Mouse (Mus musculus) midbrain, embryonic 12.5 days (tissue): Measurements from ENCODE around the gene Tbx10. TPM values are rescaled to one million over a fixed set of nuclear protein-coding genes. Genes with fewer than 3 reads are reported as not detected.
"Not testable (repeated sequence)": the region's sequence is repeated elsewhere in the genome, so short reads cannot be mapped to it uniquely, and the experiment has no call there.

Experiments
- ATAC-seq: fragments of 200-750 bp; cut with Nextera tagmentation; 2 replicates; pipeline ENCODE4 v1.8.0; 2017; ENCODE audit warnings: low read depth, moderate TSS enrichment, moderate library complexity; ENCODE audit not compliant: low FRiP score
- H3K27ac ChIP-seq: fragments of 300-500 bp; sonication (generic); replicated peaks from 2 replicates; pipeline ENCODE4 v1.5.1; 2016; ENCODE audit warnings: mild to moderate bottlenecking
- H3K27me3 ChIP-seq: fragments of 300-500 bp; sonication (generic); 2 replicates; pipeline ENCODE4 v1.6.1; 2016; ENCODE audit warnings: mild to moderate bottlenecking
- H3K36me3 ChIP-seq: fragments of 300-500 bp; sonication (generic); 2 replicates; pipeline ENCODE4 v1.6.1; 2016
- H3K4me1 ChIP-seq: fragments of 300-500 bp; sonication (generic); 2 replicates; pipeline ENCODE4 v1.6.1; 2016
- H3K4me2 ChIP-seq: fragments of 300-500 bp; sonication (generic); replicated peaks from 2 replicates; pipeline ENCODE4 v1.6.1; 2016; ENCODE audit warnings: mild to moderate bottlenecking, moderate library complexity
- H3K4me3 ChIP-seq: fragments of 300-500 bp; sonication (generic); 2 replicates; pipeline ENCODE4 v1.5.1; 2016; ENCODE audit warnings: mild to moderate bottlenecking
- H3K9ac ChIP-seq: fragments of 300-500 bp; sonication (generic); replicated peaks from 2 replicates; pipeline ENCODE4 v1.6.1; 2016; ENCODE audit warnings: mild to moderate bottlenecking, moderate library complexity
- H3K9me3 ChIP-seq: fragments of 300-500 bp; sonication (generic); 2 replicates; pipeline ENCODE4 v1.6.1; 2016; ENCODE audit warnings: mild to moderate bottlenecking
- WGBS: fragments of 180-500 bp; shearing (Covaris S2); methylation state at CpG from one replicate; pipeline ENCODE4 v1.1.7; 2016; 5-methylcytosine and 5-hydroxymethylcytosine counted together
- polyA plus RNA-seq: library from polyadenylated mRNA; unstranded; fragments of >200 nt; fragmentation: Nextera tagmentation; extraction: Ambion mirVana; gene quantifications from 2 replicates; pipeline ENCODE4 v1.2.1, GENCODE M21; 2016

Gene Tbx10
- polyA plus RNA-seq, 1 experiment from 2014 or later, result not detected

GRCm38 (mm10) chr19:3958470-3958869, 34.1 kb upstream of the Tbx10 start, which contains the start of gene Aldh3b3:
Gene Aldh3b3, plus strand, starts transcription at chr19:3958645.
- ATAC-seq, result no peak
- Histone ChIP-seq H3K4me1 (no peaks in the 10 kb centered on the region), H3K9me3 (no peaks in the 10 kb centered on the region), H3K27ac (no peak within 1 kb of the TSS), H3K9ac (no peak within 1 kb of the TSS), H3K27me3 (no peaks in the 10 kb centered on the region), H3K4me3 (no peak within 1 kb of the TSS), H3K36me3 (no peaks in the 10 kb centered on the region), H3K4me2 (no peak within 1 kb of the TSS)
- 79% methylated on average over 4 of the region's 4 CpGs for WGBS

- H3K9me3 ChIP-seq, result no peaks in the 10 kb centered on the region
- no peak overlapping the region for H3K4me2 ChIP-seq
- no peaks in the 10 kb centered on the region for H3K36me3 ChIP-seq
- H3K27ac ChIP-seq, result no peak overlapping the region
- H3K4me1 ChIP-seq, result no peaks in the 10 kb centered on the region
- H3K9ac ChIP-seq, result no peak overlapping the region
- no peaks in the 10 kb centered on the region for H3K27me3 ChIP-seq
- ATAC-seq, result no peak
- no peak overlapping the region for H3K4me3 ChIP-seq
Measured at GRCm38 (mm10) chr19:3959030-3959429, 33.5 kb upstream of the Tbx10 start.

- Histone ChIP-seq H3K27ac (no peak overlapping the region), H3K4me1 (no peaks in the 10 kb centered on the region), H3K27me3 (no peaks in the 10 kb centered on the region), H3K9me3 (no peaks in the 10 kb centered on the region), H3K9ac (no peak overlapping the region), H3K4me2 (no peak overlapping the region), H3K36me3 (no peaks in the 10 kb centered on the region), H3K4me3 (no peak overlapping the region)
- no peak for ATAC-seq
- WGBS, result 84% methylated on average over 5 of the region's 5 CpGs
Measured at GRCm38 (mm10) chr19:3960211-3960610, 32.3 kb upstream of the Tbx10 start.

- not testable (repeated sequence) for H3K4me2 ChIP-seq, ATAC-seq, H3K36me3 ChIP-seq, H3K27me3 ChIP-seq, H3K9ac ChIP-seq, H3K4me1 ChIP-seq, H3K4me3 ChIP-seq, H3K9me3 ChIP-seq, H3K27ac ChIP-seq
- WGBS, result 88% methylated on average over 6 of the region's 6 CpGs
Measured at GRCm38 (mm10) chr19:3961805-3962204, 30.7 kb upstream of the Tbx10 start.

- H3K4me3 ChIP-seq, result no peak overlapping the region
- no peaks in the 10 kb centered on the region for H3K36me3 ChIP-seq
- no peak overlapping the region for H3K4me2 ChIP-seq
- no peak for ATAC-seq
- H3K9ac ChIP-seq, result no peak overlapping the region
- WGBS, result 9% methylated on average over 2 of the region's 2 CpGs
- no peaks in the 10 kb centered on the region for H3K4me1 ChIP-seq
- H3K27ac ChIP-seq, result no peak overlapping the region
- H3K27me3 ChIP-seq, result no peaks in the 10 kb centered on the region
- H3K9me3 ChIP-seq, result no peaks in the 10 kb centered on the region
Measured at GRCm38 (mm10) chr19:3962469-3962868, 30.1 kb upstream of the Tbx10 start.

- no peak for ATAC-seq
- H3K36me3 ChIP-seq, result no peaks in the 10 kb centered on the region
- H3K27me3 ChIP-seq, result no peaks in the 10 kb centered on the region
- no peak overlapping the region for H3K4me3 ChIP-seq
- no peaks in the 10 kb centered on the region for H3K4me1 ChIP-seq
- H3K9ac ChIP-seq, result no peak overlapping the region
- H3K9me3 ChIP-seq, result no peaks in the 10 kb centered on the region
- H3K4me2 ChIP-seq, result no peak overlapping the region
- whole genome bisulfite sequencing, result 78% methylated on average over 4 of the region's 4 CpGs
- H3K27ac ChIP-seq, result no peak overlapping the region
Measured at GRCm38 (mm10) chr19:3964030-3964429, 28.5 kb upstream of the Tbx10 start.

DNA sequence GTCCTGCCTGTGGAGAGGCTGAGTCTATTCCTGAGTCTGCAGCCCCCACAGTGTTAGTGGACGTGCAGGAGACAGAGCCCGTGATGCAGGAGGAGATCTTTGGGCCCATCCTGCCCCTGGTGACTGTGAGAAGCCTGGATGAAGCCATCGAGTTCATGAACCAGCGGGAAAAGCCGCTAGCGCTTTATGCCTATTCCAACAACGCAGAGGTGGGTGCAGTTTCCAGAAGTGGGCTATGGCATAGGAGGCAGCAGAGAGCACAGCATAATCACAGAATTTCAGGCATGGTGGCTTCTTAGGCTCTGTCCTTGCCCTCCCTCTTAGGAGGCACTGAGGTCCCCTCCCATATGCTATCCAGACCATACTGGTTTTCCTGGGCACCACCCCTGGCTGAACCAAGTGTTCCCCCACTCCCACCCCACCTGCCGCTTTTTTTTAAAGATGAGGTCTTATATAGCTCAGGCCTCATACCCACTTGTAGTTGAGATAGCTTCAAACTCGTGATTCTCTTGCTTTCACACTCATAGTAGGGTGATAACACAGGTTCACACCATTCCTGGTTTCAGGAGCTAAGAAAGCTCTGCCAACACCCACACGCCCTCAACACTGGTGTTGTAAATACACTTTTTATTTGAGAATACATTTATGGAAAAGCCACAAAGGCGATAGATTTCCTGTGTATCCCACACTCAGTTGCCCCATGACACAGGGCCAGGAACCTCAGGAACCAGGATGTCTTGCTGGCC, 26.0 kb upstream of the Tbx10 start:
- Histone ChIP-seq H3K36me3 (no peaks in the 10 kb centered on the region), H3K9ac (no peak overlapping the region), H3K4me1 (no peaks in the 10 kb centered on the region), H3K27ac (no peak overlapping the region), H3K4me3 (no peak overlapping the region), H3K27me3 (no peaks in the 10 kb centered on the region), H3K9me3 (no peaks in the 10 kb centered on the region), H3K4me2 (no peak overlapping the region)
- WGBS, result 68% methylated on average over 11 of the region's 11 CpGs
- no peak for ATAC-seq

GRCm38 (mm10) chr19:3967258-3967657, 25.3 kb upstream of the Tbx10 start:
- no peak overlapping the region for H3K27ac ChIP-seq
- ATAC-seq, result no peak
- H3K27me3 ChIP-seq, result no peaks in the 10 kb centered on the region
- no peak overlapping the region for H3K4me2 ChIP-seq
- H3K4me1 ChIP-seq, result no peaks in the 10 kb centered on the region
- H3K4me3 ChIP-seq, result no peak overlapping the region
- no peaks in the 10 kb centered on the region for H3K36me3 ChIP-seq
- 66% methylated on average over 3 of the region's 3 CpGs for WGBS
- H3K9me3 ChIP-seq, result no peaks in the 10 kb centered on the region
- H3K9ac ChIP-seq, result no peak overlapping the region

DNA sequence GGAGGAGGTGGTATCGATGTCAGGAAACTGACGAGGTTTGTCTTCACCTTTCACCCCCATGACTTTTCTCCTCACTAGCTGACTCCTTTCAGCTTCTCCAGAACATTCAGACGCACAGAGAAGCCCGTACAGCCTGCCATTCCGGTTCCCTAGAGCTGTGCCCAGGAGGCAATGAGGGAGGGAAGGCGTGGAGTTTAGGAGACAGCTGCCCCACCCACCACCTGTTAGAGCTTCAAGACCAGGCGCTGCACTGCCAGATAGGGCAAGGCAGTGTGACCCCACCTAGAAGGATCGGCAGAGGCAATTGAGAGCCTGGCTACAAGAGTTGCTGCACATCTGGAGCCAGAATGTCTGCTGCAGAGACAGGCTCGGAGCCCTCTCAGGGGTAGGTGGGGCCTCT, 20.3 kb upstream of the Tbx10 start, which contains the start of gene Aldh3b2:
Aldh3b2 (plus strand) TSS at position 100 of the 400 bp plus-strand sequence.
- WGBS, result 64% methylated on average over 9 of the region's 9 CpGs
- H3K36me3 ChIP-seq, result no peaks in the 10 kb centered on the region
- ATAC-seq, result no peak
- H3K4me3 ChIP-seq, result no peak within 1 kb of the TSS
- no peak within 1 kb of the TSS for H3K9ac ChIP-seq
- H3K9me3 ChIP-seq, result no peaks in the 10 kb centered on the region
- no peak within 1 kb of the TSS for H3K4me2 ChIP-seq
- no peaks in the 10 kb centered on the region for H3K27me3 ChIP-seq
- H3K27ac ChIP-seq, result no peak within 1 kb of the TSS
- no peaks in the 10 kb centered on the region for H3K4me1 ChIP-seq

DNA sequence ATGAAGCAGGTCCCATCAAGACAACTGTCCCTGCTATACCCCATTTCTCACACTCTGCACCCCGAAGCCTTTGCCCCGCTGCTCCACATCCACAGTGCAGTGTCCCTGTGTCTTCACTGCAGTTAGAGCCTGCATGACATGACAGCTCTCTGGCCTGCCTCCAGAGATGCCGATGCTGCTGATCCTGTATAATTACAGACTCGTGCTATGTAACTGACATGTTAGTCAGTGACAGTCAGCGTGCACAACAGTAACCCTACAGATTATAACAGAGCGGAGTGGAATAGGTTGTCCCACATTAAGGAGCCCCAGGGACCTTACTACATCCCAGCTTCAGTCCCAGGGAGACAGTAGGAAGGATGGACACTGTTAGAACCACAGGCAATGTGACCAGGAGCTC, 17.9 kb upstream of the Tbx10 start:
- not testable (repeated sequence) for H3K27ac ChIP-seq, H3K4me2 ChIP-seq, H3K4me3 ChIP-seq, H3K9me3 ChIP-seq, H3K9ac ChIP-seq, H3K4me1 ChIP-seq, ATAC-seq, H3K27me3 ChIP-seq, H3K36me3 ChIP-seq
- WGBS, result 90% methylated on average over 6 of the region's 6 CpGs

DNA sequence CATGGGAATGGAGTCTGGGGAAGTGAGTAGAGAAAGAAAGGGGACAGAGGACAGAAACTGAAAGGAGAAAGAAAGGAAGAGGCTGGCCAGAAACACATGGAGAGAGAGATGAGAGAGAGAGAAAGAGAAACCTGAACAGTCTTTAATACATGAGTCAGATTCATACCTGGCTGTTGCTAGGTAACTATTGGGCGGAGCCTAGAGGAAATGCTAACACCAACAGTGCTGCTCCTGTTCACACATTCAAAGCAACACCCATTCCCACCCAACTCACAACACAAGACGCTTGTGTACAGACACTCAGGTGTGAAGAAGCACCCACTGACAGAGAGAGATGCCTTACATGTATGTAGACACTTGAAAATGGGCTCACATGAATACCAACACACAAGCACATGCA, 16.7 kb upstream of the Tbx10 start:
- Histone ChIP-seq H3K36me3 (no peaks in the 10 kb centered on the region), H3K27ac (no peak overlapping the region), H3K4me2 (no peak overlapping the region), H3K9ac (no peak overlapping the region), H3K4me1 (no peaks in the 10 kb centered on the region), H3K4me3 (no peak overlapping the region), H3K27me3 (no peaks in the 10 kb centered on the region; the same call in 1 of the 2 replicates), H3K9me3 (no peaks in the 10 kb centered on the region)
- no peak for ATAC-seq
- 75% methylated on average over 2 of the region's 2 CpGs for WGBS

DNA sequence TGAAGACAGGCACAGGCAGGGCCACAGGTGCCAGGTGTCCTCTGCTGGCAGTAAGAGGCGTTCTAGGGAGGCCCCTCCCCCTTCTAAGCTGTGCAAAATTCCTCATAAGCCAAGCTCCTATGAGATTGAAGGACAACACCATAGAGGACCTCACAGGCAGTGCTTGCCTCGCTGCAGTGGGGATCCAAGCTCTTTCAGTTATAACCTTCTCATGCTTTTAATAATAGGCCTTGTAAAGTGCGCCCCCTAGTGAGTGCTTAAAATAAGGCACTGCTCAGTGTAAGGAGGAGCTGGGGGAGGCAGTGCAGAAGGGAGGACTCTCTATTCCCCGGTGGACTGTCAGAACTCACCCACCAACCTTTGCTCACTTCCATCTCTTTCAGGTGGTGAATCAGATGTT, 12.2 kb upstream of the Tbx10 start:
- H3K9me3 ChIP-seq, result no peaks in the 10 kb centered on the region
- ATAC-seq, result peak; percentile 27; the same call in 1 of the 2 replicates
- no peak overlapping the region for H3K9ac ChIP-seq
- no peaks in the 10 kb centered on the region; the same call in 1 of the 2 replicates for H3K27me3 ChIP-seq
- 18% methylated on average over 4 of the region's 4 CpGs for whole genome bisulfite sequencing
- no peak overlapping the region for H3K27ac ChIP-seq
- H3K4me3 ChIP-seq, result no peak overlapping the region
- no peaks in the 10 kb centered on the region for H3K36me3 ChIP-seq
- no peak overlapping the region for H3K4me2 ChIP-seq
- peaks cover 12% of the 10 kb centered on the region for H3K4me1 ChIP-seq

GRCm38 (mm10) chr19:3980917-3981316, 11.6 kb upstream of the Tbx10 start:
- H3K9me3 ChIP-seq, result no peaks in the 10 kb centered on the region
- H3K9ac ChIP-seq, result no peak overlapping the region
- H3K4me2 ChIP-seq, result no peak overlapping the region
- 83% methylated on average over 9 of the region's 9 CpGs for WGBS
- peaks cover 12% of the 10 kb centered on the region for H3K4me1 ChIP-seq
- H3K36me3 ChIP-seq, result no peaks in the 10 kb centered on the region
- H3K27ac ChIP-seq, result no peak overlapping the region
- no peaks in the 10 kb centered on the region; the same call in 1 of the 2 replicates for H3K27me3 ChIP-seq
- ATAC-seq, result no peak
- H3K4me3 ChIP-seq, result no peak overlapping the region
